Mouse (Mus musculus) 3T3-L1 (cell line): ENCODE results near the gene D6Ertd527e.

Experiments used
- DNase-seq: peaks from one replicate; pipeline ENCODE4 v3.0.0-alpha.2; 2015; ENCODE audit warnings: low read depth, low spot score

The D6Ertd527e gene

DNA sequence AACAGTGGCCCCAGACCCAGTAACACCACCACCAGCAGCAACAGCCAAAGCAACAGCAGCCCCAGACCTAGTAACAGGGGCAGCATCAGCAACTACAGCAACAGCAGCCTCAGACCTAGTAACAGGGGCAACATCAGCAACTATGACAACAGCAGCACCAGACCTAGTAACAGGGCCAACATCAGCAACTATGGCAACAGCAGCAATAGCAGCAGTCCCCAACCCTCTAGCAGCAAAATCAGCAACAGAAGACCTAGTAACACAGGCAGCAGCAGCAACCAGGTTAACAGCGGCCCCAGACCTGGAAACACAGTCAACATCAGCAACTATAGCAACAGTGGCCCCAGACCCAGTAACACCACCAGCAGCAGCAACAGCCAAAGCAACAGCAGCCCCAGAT is 6.9 kb downstream of the D6Ertd527e start:
- no peak for DNase-seq

DNA sequence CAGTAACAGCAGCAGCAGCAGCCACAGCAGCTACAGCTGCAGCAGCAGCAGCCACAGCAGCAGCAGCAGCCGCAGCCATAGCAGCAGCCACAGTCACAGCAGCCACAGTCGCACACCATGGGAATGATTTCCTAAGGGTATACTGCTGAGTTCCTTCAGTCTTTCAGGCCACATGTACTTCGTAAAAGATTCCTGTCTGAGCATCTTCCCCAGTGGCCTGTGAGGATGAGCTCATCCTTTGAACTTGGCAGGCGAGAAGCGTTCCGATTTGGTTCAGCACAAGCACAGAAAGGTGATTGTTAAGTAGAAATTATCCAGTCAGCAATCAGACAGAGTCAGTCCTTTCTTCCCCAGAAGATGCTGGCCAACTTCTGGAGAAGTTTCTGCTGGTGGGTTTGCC is 7.6 kb downstream of the D6Ertd527e start:
- DNase-seq: no peak

DNA sequence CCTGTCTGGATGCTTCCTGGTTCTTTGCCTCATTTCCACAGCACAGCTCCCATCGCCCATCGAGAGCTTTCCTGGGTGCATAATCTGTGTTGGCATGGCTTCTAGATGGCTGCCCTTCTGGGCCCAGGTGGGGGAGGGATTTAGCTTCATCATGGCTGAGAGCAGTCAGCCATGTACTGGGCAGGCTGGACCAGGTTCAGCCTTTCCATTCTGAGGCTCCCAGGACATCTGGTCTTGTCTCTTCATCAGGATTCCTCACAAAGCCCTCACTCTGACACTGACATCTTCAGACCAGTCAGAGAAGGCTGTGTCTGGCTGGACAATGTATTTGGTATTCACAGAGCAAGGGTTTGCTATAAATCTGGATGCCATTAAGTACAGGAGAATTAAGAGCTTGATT is 11.4 kb downstream of the D6Ertd527e start:
- DNase-seq: no peak

DNA sequence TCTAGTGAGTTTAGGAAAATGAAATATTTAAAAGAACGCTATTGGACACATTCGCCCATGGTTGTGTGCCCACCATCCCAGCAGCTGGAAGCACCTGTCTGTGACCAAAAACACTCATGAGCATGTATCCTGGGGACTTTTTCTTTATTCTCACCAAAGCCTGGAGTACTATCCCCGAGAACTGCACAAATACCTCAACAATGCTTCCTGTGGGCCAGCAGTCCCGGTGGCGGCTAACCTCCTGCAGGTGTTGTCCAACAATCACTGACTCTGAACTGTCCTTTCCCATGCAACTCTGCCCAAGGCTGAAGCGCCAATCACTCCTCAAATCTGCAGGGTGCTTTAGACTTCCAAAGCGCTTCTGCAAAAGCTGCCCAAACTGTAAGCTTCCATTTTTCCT is 12.1 kb downstream of the D6Ertd527e start:
- no peak for DNase-seq

DNA sequence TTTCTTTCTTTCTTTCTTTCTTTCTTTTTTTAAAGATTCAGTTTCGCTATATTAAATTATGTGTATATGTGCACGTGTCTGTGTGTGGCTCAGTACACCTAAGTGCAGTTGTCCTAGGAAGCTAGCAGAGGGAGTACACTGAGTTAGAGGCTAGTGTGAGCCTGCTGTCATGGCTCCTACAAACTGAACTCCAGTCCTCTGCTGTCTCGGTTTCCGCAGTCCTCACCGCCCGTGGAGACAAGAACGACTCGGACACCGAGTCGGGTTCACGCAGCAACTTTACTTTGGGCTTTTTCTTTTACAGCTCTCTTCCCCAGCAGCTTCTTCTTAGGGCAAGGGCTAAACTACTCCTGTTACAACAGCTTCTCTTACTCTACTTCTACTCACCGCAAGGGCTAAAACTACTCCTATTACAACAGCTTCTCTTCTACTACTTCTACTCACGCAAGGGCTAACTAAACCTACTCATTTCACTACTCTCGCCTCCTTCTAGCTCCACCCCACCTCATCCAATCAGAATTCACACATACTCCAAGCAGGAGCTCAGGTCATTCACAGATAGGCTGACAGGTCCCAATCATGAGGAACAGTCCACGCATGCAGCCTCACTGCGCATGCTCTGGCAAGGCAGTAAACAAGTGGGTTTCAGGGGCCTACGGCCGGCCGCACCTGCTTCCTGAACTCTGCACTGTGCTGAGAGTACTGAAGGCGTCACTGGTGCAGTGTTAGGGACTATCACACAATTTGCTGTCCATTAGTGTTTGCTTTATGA is 14.7 kb downstream of the D6Ertd527e start:
- no peak for DNase-seq

DNA sequence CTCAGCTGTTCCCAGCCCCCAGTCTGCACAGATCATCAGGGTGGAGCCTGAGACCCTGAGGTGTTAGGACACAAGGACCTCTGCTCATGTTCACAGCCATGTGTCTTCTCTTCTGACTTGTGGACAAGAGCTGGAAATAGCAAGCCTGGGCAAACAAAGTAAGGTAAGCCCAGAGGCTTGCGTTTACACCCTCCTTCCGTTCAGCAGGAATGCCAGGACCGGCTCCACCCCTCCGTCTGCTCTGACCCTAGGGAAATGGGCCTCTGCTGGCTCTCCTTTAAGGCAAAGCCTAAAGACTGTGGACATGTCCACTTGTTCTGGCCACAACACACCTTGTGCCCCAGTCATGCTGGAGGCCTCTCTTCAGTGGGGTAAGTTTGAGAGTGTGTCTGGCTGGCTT is 15.4 kb downstream of the D6Ertd527e start:
- DNase-seq: no peak

DNA sequence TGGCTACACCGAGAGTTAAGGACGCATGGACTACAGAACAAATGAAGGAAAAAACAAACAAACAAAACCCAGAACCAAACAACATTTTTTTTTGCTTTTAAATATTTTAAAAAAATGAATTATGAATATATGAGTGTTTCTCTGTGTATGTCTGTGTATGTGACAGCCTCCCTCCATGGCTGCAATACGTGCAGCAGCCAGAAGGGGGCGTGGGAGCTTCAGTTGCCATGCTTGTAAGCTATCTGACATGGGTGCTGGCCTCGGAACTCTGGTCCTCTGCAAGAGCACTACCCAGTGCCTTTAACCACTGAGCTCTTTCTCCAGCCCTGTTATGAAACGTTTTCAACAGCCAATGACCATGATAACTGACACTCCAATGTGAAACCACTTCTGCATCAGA is 16.1 kb downstream of the D6Ertd527e start:
- no peak for DNase-seq

DNA sequence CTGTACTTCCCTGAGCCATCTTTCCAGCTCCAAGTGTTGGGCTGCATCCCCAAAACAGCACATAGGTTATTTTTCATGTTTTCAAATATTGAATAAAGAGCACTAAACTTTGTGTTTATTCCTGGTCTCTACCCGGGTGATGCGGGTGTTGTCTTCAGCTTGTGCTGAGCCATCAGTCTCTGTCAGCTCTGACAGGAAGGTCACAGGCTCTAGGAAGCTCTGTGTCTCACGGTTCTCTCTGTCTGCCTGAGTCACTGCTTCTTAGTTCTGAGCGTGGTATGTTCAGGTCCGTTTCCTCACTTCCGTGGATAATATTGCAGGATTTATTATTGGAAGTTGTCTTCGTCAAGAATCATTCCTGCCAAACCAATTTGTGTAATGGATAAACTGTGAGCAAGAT is 17.4 kb downstream of the D6Ertd527e start:
- no peak for DNase-seq

DNA sequence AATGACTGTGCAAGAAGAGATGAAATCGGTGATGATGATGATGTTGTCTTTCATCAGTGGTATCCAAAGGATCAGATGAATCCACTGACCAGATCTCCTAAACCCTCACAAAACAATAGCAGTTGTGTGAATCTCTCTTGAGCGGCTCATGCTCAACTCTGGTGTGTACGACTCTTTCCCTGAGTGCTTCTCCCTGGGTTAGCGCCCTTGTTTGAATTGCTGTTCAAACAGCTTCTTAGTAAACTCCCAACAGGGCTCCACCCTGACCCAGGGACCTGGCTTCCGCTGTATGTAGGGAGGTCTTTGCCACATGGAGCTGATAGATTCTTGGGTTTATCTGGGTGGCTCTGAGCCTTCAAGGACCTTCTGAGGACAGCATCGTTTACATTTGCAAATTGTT is 18.9 kb downstream of the D6Ertd527e start:
- DNase-seq: no peak

DNA sequence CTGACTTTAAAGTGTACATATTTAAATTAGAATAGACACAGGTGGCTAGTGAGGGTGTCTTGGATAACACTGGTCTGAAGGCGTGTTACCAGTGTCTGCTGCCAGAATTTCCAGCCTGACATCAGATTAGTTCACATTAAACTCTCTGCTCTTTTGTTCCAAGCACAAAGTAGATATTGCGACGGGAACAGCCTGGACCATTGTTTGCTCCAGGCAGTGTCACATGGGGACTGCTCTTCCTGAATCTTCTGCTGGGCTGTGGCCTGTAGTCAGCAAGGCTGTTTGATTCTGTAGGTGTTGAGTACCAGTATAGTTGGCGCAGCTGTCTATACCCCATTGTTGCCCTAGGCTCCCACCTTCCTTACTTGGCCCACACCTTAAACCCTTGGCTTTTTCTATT is 19.4 kb downstream of the D6Ertd527e start:
- DNase-seq: no peak

DNA sequence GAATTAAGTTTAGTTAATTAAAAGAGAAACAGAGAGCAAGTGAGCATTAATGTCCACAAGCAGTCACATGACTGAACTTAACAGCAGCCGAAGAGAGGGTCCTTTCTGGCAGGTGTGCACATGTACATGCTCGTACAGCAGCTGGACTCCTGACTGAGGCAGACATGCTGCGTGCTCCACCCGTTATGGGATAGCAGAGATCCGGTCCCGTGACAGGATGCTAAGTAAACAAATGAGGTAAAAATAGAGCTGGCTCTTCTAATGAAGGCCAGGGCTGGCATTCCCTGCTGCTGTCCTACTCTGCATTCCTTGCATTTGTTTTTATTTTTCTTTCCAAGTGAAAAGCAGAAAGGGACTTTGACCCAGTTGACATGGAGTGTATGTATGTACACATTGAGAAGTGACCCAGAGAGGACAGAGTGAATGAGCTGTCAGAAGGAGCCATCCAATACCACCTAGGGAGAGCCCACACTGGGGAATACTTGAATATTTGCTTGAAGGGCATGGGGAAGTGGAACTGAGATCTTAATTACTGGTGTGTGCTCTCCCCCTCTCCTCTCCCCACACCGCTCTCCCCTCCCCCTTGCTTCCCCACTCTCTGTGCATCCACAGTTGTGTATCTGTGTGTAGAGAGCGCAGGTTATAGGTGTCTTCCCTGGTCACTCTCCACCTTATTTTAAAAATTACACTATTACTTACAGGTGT is 22.7 kb downstream of the D6Ertd527e start:
- DNase-seq: no peak

DNA sequence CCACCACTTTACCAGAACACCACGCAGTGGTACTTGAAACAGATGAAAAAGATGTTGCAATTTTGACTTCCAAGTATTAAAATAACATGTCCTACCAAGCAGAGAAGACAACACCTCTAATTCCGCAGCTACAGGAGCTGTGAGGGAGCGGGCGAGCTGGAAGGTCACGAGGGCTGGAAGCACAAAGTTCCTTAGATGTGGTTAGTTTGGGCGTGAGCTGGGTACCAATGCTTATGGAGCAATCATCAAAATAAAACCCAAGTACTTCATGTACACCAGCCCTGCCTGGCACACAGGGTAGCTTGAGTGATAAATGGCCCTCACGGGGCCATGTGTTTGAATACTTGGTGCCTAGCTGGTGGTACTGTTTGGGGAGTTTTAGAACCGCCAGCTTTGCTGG is 25.3 kb downstream of the D6Ertd527e start:
- no peak for DNase-seq

DNA sequence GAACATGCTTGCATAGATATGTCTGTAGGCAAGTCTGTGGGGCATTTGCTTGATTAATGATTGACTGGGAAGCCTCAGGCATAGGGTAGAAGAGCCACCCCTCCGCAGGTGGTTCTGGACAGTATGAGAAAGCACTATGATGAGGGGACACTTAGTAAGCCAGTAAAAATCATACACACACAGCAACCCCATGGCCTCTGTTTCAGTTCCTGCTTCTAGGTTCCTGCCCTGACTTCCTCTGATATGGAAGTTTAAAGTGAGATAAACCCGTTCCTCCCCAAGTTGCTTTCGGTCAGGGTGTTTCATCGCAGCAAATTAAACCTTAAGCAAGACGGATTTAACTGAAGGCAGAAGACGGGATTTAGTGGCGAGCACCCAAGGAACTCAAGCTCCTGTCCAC is 26.1 kb downstream of the D6Ertd527e start:
- DNase-seq: no peak

DNA sequence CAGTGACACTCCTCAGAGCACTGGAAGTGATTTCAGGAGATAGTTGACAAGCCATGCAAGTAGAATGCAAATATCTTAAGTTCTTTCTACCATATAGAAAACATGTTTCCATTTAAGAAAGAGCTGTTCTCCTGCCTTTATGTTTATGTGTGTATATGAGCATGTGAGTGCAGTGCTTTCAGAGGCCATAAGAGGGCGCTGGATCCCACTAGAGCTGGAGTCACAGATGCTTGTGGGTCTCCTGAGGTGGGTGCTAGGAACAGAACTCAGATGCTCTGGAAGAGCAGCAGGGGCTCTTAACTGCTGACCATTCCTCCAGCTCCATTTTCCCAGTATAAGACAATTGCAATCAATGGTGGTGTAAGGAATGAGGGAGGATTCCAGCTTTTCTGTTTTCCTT is 26.5 kb downstream of the D6Ertd527e start:
- DNase-seq: no peak

DNA sequence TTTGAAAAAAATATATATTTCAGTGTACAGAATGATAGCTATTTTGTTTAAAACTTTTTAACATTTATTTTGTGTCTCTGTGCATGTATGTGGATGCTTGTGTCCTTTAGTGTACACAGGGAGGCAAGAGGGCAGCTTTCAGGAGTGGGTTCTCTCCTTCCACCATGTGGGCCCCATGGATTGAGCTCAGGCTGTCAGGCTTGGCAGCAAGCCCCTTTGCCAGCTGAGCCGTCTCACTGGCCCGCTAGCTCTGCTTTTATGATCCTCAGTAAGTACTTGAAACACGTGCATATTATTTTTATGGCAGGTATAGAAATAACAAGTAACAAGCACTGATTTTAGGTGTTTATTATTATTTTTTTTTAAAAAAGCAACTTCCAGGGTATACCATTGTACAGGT is 29.0 kb downstream of the D6Ertd527e start:
- DNase-seq: no peak

DNA sequence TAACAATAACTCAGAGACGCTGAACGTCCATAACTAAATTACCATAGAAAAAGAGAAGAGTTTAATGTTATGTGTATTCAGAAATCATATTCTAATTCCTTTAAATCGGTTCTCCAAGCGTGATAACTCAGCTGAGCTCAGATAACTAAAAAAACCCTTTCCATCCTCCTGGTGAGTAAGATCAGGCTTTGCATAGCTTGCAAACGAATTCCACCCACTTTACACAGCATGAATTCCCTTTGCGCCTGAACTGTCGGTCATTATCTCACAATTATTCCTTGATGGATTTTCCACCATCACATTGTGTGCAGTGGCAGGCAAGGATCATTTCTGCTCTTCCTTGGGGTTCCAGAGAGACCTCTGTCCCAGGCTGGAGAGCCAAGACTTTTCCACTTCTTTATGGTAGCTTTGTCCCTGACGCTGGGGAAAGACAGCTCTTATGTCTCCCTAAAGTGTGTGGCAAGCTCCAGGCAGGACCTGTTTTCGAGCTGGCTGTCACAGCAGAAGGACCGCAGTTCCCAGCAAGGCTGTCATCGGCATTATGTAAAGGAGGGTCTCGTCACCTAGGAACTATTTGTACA is 29.5 kb downstream of the D6Ertd527e start:
- no peak for DNase-seq

DNA sequence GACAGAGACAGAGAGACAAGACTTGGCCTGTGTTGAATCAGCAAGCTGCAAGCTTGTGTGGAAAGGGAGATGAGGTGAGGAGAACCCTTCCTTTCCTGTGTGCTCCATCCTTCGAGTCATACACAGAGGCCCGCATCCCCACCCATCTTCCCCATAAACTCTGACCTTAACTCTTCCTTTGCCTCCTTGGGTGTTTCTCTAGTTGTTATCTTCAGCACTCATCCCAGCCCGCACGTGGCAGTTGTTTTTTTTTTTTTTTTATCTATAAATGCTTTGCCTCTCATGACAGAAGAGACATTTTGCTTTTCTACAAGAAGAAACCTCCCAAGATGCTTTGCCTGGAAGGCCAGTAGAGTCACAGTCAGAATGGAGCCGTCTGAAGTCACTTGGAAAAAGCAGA is 33.9 kb downstream of the D6Ertd527e start:
- DNase-seq: no peak

DNA sequence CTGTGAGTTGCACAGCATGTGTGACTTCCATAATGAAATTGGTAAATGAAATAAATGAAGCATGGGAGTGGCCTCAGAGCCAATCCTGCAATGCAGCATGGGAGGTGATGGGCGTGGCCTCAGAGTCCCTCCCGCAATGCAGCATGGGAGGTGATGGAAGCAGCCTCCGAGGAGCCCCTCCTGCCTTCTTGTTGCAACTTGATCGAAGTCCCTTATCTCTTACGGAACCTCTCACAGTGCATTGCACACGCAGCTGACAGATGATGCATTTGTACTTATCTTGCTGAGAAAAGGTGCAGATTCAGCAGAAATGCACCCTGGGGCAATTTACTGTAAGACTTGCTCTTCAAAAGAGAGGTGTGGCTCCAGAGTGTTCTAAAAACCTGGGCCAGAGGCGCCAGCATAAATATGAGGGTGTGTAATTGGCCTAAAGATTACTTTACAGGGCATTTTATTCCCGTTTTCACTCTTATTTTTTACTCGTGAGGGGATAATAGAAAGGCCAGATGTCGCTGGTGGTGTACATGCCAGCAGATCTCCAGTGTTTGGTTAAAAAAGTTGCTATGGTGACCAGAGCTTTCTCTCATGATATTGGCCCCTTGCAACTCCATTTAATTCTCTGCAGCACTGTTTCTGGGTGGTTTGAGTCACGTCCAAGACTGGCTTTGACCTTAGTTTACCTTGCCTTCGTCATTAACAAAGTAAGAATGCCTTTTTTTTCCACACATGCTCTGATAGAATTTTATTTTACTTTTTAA is 35.4 kb downstream of the D6Ertd527e start:
- no peak for DNase-seq

DNA sequence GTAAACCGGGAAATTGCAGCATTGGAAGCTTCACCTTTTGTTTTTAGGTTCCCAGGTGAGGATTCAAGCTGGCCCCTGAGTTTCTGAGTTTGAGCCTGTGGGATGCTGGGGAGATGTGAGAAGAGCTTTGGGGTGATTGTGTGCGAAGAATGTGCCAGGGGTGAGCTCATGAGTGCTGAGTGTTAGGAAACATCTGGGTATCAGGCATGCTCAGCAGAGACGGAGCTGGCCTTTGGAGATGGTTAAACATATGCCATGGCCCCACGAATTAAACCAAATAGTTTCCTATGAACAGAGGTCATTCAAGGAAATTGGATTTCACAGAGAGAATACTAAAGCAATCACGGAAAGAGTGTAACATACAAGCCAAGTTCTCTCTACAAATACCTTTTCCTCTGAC is 37.7 kb downstream of the D6Ertd527e start:
- no peak for DNase-seq

DNA sequence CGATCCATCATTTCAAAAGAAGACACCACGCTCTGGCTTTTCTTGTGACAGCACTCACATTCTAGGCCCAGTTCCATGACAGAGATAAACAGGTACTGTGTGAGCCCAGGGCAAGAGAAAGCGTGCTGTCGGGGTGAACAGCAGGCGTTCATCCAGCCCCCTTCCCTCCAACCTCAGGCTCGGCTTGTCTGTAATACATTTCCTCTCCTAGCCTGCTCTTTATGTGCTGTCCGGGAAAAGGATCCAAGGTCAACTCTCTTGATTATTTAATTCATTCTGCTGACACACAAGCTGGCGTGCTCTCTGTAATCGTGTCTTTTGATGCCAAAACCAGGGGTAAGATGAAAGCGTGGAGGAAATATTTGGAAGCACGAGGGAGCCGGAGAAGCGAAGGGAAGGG is 39.0 kb downstream of the D6Ertd527e start:
- DNase-seq: no peak

DNA sequence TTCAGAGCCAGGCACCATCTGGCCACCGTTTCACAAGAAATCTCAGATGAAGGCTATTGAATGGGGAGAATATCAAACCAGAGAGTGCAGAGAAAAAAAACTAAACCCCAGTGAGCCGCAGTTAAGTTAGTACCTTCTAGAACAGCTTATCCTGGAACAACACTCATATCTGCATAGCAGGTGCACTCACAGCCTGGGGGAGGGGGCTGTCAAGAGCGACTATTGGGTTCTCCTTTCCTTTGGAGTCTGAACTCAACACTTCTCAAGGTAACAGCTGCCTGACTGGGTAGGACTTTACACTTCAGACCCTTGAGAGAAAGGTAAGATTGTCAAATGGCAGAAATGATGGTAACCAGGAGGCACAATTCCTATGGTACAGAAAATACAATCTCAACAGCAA is 43.4 kb downstream of the D6Ertd527e start:
- DNase-seq: no peak

DNA sequence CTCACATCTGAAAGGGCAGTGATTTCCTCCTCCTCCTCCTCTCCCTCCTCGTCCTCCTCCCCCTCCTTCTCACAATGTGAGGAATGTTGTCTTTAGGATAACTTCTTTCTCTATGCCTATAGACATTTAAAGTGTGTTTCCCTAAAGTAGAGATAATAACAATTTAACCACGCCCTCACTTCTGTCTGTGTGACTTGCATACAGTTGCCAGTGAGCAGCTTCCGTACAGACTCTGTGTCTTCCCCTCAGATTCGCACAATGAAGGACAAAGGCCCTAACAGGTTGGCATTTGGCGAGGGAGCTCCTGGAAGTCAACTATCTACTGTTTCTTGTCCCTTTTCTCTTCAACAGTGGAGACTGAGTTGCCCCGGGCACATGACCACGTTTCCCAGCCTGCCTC is 45.9 kb downstream of the D6Ertd527e start:
- no peak for DNase-seq
